Mouse (Mus musculus) forebrain, embryonic 14.5 days (tissue): ENCODE data around the gene Cd151. TPM values are rescaled to one million over a fixed set of nuclear protein-coding genes. Genes with fewer than 3 reads are reported as not detected.

Source experiments
- ATAC-seq: fragments of 200-750 bp; cut with Nextera tagmentation; 2 replicates; pipeline ENCODE4 v1.8.0; 2017; ENCODE audit warnings: mild to moderate bottlenecking, moderate library complexity
- DNase-seq: peaks from one replicate; pipeline ENCODE4 v3.0.0-alpha.2; 2015; ENCODE audit warnings: low spot score
- H3K27ac ChIP-seq: fragments of 300-500 bp; sonication (generic); 2 replicates; pipeline ENCODE4 v1.5.1; 2014; ENCODE audit warnings: low read depth, mild to moderate bottlenecking, control low read depth, low read length, moderate library complexity
- H3K27me3 ChIP-seq: fragments of 300-500 bp; sonication (generic); replicated peaks from 2 replicates; pipeline ENCODE4 v1.6.1; 2014; ENCODE audit warnings: low read length, control low read depth, mixed read lengths; ENCODE audit not compliant: control insufficient read depth, insufficient read depth
- H3K36me3 ChIP-seq: fragments of 300-500 bp; sonication (generic); 2 replicates; pipeline ENCODE4 v1.6.1; 2014; ENCODE audit warnings: low read length, control low read depth; ENCODE audit not compliant: control insufficient read depth, insufficient read depth
- H3K4me1 ChIP-seq: fragments of 300-500 bp; sonication (generic); 2 replicates; pipeline ENCODE4 v1.6.1; 2014; ENCODE audit warnings: antibody characterized with exemption, low read length, control low read depth; ENCODE audit not compliant: control insufficient read depth, insufficient read depth
- H3K4me2 ChIP-seq: fragments of 300-500 bp; sonication (generic); 2 replicates; pipeline ENCODE4 v1.6.1; 2014; ENCODE audit warnings: mild to moderate bottlenecking, control low read depth, low read length
- H3K4me3 ChIP-seq: fragments of 300-500 bp; sonication (generic); 2 replicates; pipeline ENCODE4 v1.5.1; 2014; ENCODE audit warnings: low read depth, low read length, control low read depth
- H3K9ac ChIP-seq: fragments of 300-500 bp; sonication (generic); 2 replicates; pipeline ENCODE4 v1.6.1; 2014; ENCODE audit warnings: mild to moderate bottlenecking, low read length, control low read depth, moderate library complexity
- H3K9me3 ChIP-seq: fragments of 300-500 bp; sonication (generic); replicated peaks from 2 replicates; pipeline ENCODE4 v1.6.1; 2016; ENCODE audit warnings: low read length, control low read depth, mixed read lengths; ENCODE audit not compliant: control insufficient read depth
- WGBS: fragments of 180-500 bp; shearing (Covaris S2); extraction: QIAGEN DNeasy Blood & Tissue Kit; methylation state at CpG from one replicate; pipeline ENCODE4 v1.1.7; 2014; 5-methylcytosine and 5-hydroxymethylcytosine counted together
- polyA plus RNA-seq: library from polyadenylated mRNA; unstranded; fragments of >200 nt; fragmentation: Nextera tagmentation; extraction: Ambion mirVana; gene quantifications from 2 replicates; pipeline ENCODE4 v1.2.1, GENCODE M21; 2014

The Cd151 gene
- polyA plus RNA-seq, 1 experiment from 2014 or later: 60.4 TPM

DNA sequence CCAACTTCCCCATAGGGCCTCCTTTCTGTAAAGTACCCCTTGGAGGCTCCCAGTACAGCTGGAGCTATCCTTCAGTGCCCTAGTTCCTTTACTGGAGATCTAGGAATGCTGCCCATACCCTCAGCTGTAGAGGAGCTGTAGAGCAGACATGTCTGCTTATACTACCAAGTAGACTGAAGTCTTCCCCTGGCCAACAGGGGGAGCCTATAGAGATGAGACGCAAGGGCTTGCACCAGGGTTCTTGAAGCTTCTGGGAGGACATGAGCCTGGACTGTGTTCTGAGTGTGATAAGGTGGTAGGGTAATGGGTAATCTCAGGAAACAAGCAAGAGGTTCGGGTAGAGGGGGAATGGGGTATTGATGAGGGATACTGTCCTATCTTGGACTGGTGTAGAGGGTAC is 24.0 kb downstream of the Cd151 start:
- Histone ChIP-seq H3K9ac (no peak overlapping the region), H3K9me3 (no peaks in the 10 kb centered on the region), H3K36me3 (0 out of 2 replicates have a peak, but pooled peaks cover 17% of the 10 kb centered on the region), H3K27me3 (no peaks in the 10 kb centered on the region), H3K4me1 (no peaks in the 10 kb centered on the region), H3K4me2 (no peak overlapping the region), H3K4me3 (no peak overlapping the region), H3K27ac (no peak overlapping the region)
- DNase-seq (no peak), ATAC-seq (no peak)
- WGBS: 73% methylated on average over 2 of the region's 2 CpGs

DNA sequence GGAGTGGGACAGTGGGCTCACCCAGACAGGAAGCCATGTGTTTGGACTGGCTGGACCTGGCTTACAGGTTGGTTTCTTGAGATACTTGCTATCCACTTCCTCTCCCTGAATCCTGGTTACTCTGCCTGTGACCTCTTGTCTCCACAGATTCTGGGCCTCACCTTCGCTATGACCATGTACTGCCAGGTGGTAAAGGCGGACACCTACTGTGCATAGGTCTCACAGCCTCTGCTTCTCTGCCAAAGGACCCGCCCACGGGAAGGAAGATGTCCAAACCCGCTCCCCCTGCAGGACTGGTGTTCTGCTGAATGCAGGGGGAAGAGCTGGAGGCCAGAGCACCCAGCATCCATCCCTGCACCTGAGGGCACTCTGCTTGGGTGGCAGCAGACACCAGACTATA is 25.5 kb downstream of the Cd151 start:
- no peak overlapping the region for H3K4me2 ChIP-seq
- no peak overlapping the region for H3K9ac ChIP-seq
- ATAC-seq (no peak), DNase-seq (no peak)
- 86% methylated on average over 5 of the region's 5 CpGs for WGBS
- H3K27me3 ChIP-seq: no peaks in the 10 kb centered on the region
- no peak overlapping the region for H3K27ac ChIP-seq
- H3K4me1 ChIP-seq: no peaks in the 10 kb centered on the region
- 0 out of 2 replicates have a peak, but pooled peaks cover 17% of the 10 kb centered on the region for H3K36me3 ChIP-seq
- H3K4me3 ChIP-seq: no peak overlapping the region
- H3K9me3 ChIP-seq: no peaks in the 10 kb centered on the region

DNA sequence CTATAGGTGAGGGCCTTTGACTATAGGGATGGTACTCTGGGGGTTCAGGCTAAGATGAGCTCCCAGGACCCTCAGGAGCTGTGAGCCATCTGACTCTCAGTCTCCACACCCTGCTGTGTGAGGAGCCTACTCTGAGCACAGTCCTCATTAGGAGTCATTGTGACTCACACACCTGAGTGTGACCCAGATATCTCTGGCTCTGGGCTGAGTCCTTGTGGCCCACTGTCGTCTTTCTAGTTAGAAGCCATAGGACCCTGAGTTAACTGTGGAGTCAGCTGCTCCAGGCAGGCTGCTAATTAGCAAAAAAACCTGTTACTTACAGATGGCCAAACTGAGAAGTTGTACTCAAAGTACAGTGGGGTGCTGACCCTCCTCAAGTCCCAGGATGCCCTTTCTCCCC is 26.5 kb downstream of the Cd151 start:
- Histone ChIP-seq H3K4me2 (no peak overlapping the region), H3K36me3 (0 out of 2 replicates have a peak, but pooled peaks cover 22% of the 10 kb centered on the region), H3K27ac (no peak overlapping the region), H3K4me3 (no peak overlapping the region), H3K9ac (no peak overlapping the region), H3K9me3 (no peaks in the 10 kb centered on the region), H3K4me1 (no peaks in the 10 kb centered on the region), H3K27me3 (no peaks in the 10 kb centered on the region)
- WGBS: 80% methylated on average over 1 of the region's 1 CpGs
- ATAC-seq (no peak), DNase-seq (no peak)

DNA sequence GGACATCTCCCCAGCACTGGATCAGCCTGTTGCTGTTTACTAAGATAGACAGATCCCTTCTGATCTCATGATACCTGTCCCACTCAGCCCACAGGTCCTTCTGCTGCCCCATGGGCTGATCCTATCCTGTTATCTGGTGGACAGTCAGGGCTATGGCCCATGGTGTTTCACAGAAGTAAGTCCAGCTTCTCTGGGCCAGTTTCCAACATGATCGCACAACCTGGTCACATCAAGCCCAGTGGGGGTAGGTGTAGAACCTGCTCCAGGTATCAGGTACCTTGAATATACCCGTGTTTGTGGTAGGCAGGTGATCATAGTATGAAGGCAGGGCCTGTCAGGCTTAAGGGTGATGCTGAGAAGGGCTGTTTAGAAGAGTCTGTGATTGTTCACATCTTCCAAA is 28.2 kb downstream of the Cd151 start:
- H3K36me3 ChIP-seq: 0 out of 2 replicates have a peak, but pooled peaks cover 27% of the 10 kb centered on the region

DNA sequence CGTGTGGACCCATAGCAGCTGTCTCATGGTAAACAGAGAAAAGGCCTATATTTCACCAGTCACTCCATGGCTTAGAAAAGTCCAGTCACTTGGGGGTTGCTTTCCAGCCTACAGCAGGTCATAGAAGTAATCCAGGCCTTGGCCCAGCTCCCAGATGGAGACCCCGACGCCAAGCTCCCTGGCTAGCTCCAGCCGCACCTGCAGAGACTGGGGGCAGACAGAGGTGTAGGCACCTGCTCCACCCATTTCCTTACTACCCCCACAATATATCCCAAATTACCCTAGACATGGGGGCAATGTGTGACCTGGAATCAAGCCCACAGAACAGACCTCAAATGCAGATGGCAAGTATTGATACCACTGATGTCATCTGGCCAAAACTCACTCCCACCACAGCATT is 28.7 kb downstream of the Cd151 start:
- Histone ChIP-seq H3K36me3 (0 out of 2 replicates have a peak, but pooled peaks cover 27% of the 10 kb centered on the region), H3K4me3 (no peak overlapping the region), H3K27me3 (no peaks in the 10 kb centered on the region), H3K27ac (no peak overlapping the region), H3K4me1 (no peaks in the 10 kb centered on the region), H3K4me2 (no peak overlapping the region), H3K9ac (no peak overlapping the region), H3K9me3 (no peaks in the 10 kb centered on the region)
- no peak for DNase-seq
- 94% methylated on average over 4 of the region's 4 CpGs for WGBS
- no peak for ATAC-seq

More for the DNA sequence above, 28.2 kb downstream of the Cd151 start:
- Histone ChIP-seq H3K4me3 (no peak overlapping the region), H3K9ac (no peak overlapping the region), H3K27ac (no peak overlapping the region), H3K27me3 (no peaks in the 10 kb centered on the region), H3K4me1 (no peaks in the 10 kb centered on the region), H3K4me2 (no peak overlapping the region), H3K9me3 (no peaks in the 10 kb centered on the region)
- no peak for DNase-seq
- ATAC-seq: no peak
- WGBS: 93% methylated on average over 2 of the region's 2 CpGs

DNA sequence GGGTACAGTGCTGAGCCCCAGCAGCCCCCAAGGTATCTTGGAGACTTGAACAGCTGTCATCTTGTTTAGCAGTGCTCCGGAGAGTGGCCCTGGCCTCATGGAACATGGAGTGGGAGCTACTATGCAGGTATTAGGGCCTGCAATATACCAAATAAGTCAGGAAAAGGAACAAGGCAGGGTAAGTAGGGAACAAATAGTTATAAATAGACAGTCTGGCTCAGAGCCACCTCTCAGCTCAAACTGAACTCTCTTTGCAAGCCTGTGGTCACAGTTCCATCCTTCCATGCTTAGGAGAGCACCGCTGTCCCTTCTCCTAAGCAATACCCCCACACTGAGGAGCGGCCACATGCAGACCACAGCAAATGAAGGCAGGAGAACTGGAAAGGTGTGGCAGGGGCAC is 30.4 kb downstream of the Cd151 start:
- no peaks in the 10 kb centered on the region for H3K4me1 ChIP-seq
- ATAC-seq: no peak
- H3K9me3 ChIP-seq: no peaks in the 10 kb centered on the region
- DNase-seq: no peak
- H3K36me3 ChIP-seq: peaks cover 20% of the 10 kb centered on the region; the same call in 1 of the 2 replicates
- H3K9ac ChIP-seq: no peak overlapping the region
- WGBS: 92% methylated on average over 3 of the region's 3 CpGs
- no peak overlapping the region for H3K4me3 ChIP-seq
- H3K27me3 ChIP-seq: no peaks in the 10 kb centered on the region
- no peak overlapping the region for H3K4me2 ChIP-seq
- no peak overlapping the region for H3K27ac ChIP-seq

DNA sequence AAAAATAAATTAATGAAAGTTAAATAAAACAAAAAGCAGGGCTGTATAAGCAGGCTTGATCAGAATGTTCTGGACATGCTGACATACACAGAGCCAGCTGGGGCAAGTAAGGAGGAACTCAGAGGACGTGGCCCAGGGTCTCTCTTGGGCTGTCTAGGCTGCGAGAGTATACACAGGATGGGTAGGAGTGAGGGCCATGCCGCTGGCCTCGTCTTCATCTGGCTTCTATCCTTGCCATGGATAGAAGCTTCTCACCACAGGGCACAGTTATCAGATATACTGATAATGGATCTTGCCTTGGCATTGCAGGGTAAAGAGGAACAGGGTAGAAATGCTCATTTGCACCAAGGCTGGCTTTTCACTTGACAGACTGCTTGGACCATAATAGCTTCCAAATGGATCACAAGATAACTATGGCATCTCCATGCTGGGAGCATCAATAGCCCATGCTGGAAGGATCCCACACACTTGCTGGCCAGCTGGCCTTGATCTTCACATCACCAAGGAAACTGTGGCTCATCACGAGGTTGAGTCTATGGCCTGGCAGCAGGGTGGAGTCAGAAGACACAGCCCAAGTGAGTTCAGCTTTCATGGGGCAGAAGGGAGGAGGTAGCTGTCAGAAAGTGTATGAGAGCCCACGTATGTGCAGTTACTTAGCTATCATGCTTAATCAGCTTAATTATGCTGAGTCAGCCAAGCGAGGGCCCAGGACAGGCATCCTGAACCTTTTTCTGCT is 34.8 kb downstream of the Cd151 start:
- H3K4me1 ChIP-seq: no peaks in the 10 kb centered on the region
- no peak overlapping the region for H3K4me3 ChIP-seq
- H3K9ac ChIP-seq: no peak overlapping the region
- peaks cover 10% of the 10 kb centered on the region; the same call in 1 of the 2 replicates for H3K36me3 ChIP-seq
- ATAC-seq (no peak), DNase-seq (no peak)
- no peak overlapping the region for H3K4me2 ChIP-seq
- WGBS: 92% methylated on average over 7 of the region's 7 CpGs
- no peaks in the 10 kb centered on the region for H3K27me3 ChIP-seq
- H3K9me3 ChIP-seq: no peaks in the 10 kb centered on the region
- no peak overlapping the region for H3K27ac ChIP-seq

DNA sequence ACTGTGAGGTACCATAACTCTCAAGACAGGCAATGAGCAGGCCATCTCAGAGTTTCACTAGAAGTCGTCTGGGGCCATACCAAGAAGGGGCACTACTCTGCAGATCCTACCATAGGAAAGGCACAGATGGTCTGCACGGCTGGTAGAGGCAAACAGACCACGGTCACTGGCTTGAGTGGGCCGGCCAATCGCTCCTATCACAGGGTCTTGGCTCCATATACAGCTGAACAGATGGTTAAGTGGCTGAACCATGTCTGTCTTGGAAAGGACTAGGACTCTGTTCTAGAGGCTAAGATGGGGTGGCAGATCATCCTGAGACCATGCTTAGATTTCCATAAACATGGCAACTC is 35.3 kb downstream of the Cd151 start:
- no peak overlapping the region for H3K9ac ChIP-seq
- H3K27me3 ChIP-seq: no peaks in the 10 kb centered on the region
- no peak overlapping the region for H3K4me2 ChIP-seq
- peaks cover 10% of the 10 kb centered on the region; the same call in 1 of the 2 replicates for H3K36me3 ChIP-seq
- WGBS: 95% methylated on average over 5 of the region's 5 CpGs
- DNase-seq (no peak), ATAC-seq (no peak)
- no peaks in the 10 kb centered on the region for H3K4me1 ChIP-seq
- H3K27ac ChIP-seq: no peak overlapping the region
- H3K9me3 ChIP-seq: no peaks in the 10 kb centered on the region
- H3K4me3 ChIP-seq: no peak overlapping the region

DNA sequence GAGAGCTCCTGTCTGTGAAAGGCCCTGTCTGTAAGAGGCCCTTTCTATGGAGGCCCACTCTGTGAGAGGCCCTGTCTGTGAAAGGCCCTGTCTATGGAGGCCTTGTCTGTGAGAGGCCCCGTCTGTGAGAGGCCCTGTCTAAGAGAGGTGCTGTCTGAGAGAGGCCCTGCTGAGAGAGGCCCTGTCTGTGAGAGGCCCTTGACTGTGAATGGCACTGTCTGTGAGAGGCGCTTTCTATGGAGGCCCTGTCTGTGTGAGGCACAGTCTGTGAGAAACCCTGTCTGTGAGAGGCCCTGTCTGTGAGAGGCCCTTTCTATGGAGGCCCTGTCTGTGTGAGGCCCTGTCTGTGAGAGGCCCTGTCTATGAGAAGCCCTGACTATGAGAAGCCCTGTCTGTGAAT is 39.1 kb downstream of the Cd151 start:
- H3K9ac ChIP-seq: no peak overlapping the region
- H3K4me1 ChIP-seq: no peaks in the 10 kb centered on the region
- DNase-seq (no peak), ATAC-seq (no peak)
- H3K4me2 ChIP-seq: no peak overlapping the region
- H3K9me3 ChIP-seq: no peaks in the 10 kb centered on the region
- WGBS: 57% methylated on average over 2 of the region's 2 CpGs
- H3K4me3 ChIP-seq: no peak overlapping the region
- H3K27me3 ChIP-seq: no peaks in the 10 kb centered on the region
- peaks cover 6% of the 10 kb centered on the region; the same call in 1 of the 2 replicates for H3K36me3 ChIP-seq
- no peak overlapping the region for H3K27ac ChIP-seq
